Mouse (Mus musculus) megakaryocyte, adult 5-6 weeks (primary cell): ENCODE measurements at regions not wholly inside any gene's neighbourhood (a gene's known extent, or its start where the extent isn't known, plus 50 kb on each side); places are given as distances from the start of the nearest gene placed in this dataset.
A peak's percentile ranks its signal among the peaks of the same experiment; 100 is the strongest.

ENCODE experiments used
- ATAC-seq: 2 replicates; pipeline ENCODE4 v1.8.0; 2016; ENCODE audit warnings: mild to moderate bottlenecking, inconsistent platforms; ENCODE audit not compliant: poor library complexity, severe bottlenecking

DNA sequence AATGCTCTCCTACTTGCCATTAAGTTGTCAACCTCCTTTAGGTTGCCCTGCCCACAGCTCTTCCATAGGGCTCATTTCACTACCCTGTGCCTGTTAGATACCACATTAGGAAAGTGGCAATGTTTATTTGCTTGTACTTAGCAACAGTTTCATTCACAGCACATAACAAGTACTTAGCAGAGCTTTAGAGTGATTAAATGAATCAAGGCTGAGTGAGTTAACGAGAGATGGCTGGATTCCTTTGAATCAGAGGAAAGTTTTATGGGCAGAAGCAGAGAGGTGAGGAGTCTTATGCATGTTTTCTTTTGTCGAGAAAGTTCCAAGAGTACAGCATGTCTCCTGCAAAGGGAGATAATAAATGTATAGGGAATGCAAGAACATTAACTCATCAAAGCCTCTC, 60.5 kb downstream of the Ptgs2 start:
- no peak for ATAC-seq

GRCm38 (mm10) chr1:150164890-150165596, 65.2 kb downstream of the Ptgs2 start:
- ATAC-seq: peak; percentile 80

GRCm38 (mm10) chr1:150165597-150165973, 65.8 kb downstream of the Ptgs2 start:
- ATAC-seq: peak; percentile 43

DNA sequence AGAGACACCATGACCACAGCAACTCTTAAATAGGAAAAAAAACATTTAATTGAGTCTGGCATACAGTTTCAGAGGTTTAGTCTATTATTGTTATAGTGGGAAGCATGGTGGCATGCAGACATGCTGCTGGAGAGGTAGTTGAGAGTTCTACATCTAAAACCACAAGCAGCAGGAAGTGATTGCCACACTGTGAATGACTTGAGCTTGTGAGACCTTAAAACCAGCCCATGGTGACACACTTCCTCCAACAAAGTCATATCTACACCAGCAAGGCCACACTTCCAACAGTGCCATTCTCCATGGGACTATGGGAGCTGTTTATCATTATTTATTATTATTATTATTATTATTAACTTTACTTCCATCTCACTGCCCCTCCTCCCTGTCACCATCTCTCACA, 67.3 kb downstream of the Ptgs2 start:
- peak; percentile 67 for ATAC-seq

- peak; percentile 93 for ATAC-seq
These were observed 74.4 kb downstream of the Ptgs2 start for GRCm38 (mm10) chr1:150174204-150174603.

- no peak for ATAC-seq
These were observed 77.4 kb downstream of the Ptgs2 start for GRCm38 (mm10) chr1:150177029-150177740.

GRCm38 (mm10) chr1:150202022-150202421, 102.2 kb downstream of the Ptgs2 start:
- ATAC-seq: peak; percentile 72; the same call in 1 of the 2 replicates

- ATAC-seq: no peak
These were observed 106.8 kb upstream of the Pdc start for GRCm38 (mm10) chr1:150212454-150212853.

GRCm38 (mm10) chr1:150216672-150217071, 102.5 kb upstream of the Pdc start:
- no peak for ATAC-seq

- no peak for ATAC-seq
These were observed 100.4 kb upstream of the Pdc start for GRCm38 (mm10) chr1:150218802-150219201.

DNA sequence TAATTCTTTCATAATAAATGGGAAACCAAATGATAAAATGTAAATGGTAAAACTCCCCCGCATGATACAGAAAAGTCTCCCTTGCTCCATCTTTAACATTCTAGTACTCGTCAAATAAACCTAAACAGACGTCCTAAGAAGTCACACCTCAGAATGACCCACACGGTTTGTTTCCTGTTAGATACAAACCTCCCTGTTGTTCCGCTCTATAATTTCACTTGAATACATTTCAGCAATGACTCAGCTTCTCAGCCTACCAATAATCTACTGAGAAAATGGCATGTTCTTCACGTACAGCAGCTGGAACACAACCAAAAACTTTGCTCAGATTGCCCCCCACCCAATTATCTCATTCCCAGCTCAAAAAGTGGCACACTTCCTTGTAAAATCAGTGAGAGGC, 93.7 kb upstream of the Pdc start:
- no peak for ATAC-seq

DNA sequence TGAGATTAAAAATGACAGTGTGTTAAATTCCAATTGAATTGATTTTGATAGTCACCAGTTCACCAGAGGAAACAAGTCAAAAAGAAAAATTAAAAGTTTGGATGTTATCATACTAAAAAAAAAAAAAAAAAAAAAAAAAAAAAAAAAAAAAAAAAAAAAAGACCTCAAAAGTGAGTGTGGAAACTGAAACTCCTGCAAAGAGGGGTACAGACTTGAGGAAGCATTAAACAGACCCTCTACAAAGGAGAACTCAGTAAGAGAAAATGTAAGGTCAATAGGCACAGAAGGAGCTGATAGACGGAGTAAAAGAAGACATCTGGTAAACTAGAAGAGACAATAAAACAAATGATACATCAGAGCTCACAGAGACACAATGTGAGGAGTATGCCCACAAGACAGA, 79.7 kb upstream of the Pdc start:
- ATAC-seq: 0 out of 2 replicates have a peak, but pooled peaks have one; percentile 30

DNA sequence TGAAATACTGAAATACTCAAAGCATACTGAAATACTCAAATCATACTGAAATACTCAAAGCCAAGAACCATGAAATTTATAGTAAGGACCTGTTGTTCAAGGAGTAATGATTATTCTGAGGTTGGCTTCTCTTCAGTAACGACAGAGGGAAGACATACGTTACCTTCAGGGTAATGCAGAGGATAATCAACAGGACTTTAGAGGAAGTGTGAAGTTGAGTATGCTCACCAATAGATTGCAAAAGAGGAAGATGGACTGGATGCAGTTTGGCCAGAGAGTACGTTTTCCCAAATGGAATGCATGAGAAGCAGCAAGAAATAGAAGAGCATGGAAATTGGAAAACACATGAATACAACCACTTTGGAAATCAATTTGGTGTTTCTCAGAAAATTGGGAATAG, 79.1 kb upstream of the Pdc start:
- ATAC-seq: peak; percentile 75

DNA sequence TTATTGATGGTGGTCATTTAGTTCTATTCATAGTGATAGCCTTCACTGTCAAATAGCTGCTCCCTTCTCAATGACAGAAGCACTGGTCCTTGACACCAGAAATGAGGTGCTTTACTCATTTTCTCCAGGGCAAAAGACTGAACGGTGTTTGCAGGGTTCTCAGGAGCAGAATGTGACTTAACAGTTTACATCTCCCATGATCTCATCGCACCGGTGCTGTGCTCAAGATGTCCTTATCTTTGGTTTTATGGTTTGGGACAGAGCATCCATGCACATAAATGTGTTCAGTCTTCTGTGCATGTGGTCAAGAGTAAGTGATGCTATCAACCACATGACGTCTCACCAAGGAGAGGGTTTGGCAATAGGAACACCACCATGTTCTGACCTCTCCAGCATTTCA, 78.1 kb upstream of the Pdc start:
- ATAC-seq: 0 out of 2 replicates have a peak, but pooled peaks have one; percentile 10

DNA sequence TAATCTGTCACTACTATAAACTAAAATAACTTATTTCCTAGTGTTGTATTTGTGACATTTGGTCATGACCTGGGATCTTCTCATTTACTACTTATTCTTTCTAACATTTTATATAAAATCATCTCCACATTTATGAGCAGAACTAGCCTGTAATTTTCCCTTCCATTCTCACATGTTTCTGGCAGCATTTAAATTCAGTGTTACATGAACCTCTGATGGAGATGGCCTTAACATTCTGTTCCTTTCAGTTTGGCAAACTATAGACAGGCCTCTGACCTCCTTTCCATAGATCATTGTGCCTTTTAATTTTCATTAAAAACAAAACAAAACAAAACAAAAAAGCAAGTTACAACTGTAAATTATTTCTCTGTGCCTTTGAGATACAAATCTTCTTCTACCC, 77.1 kb upstream of the Pdc start:
- ATAC-seq: no peak

DNA sequence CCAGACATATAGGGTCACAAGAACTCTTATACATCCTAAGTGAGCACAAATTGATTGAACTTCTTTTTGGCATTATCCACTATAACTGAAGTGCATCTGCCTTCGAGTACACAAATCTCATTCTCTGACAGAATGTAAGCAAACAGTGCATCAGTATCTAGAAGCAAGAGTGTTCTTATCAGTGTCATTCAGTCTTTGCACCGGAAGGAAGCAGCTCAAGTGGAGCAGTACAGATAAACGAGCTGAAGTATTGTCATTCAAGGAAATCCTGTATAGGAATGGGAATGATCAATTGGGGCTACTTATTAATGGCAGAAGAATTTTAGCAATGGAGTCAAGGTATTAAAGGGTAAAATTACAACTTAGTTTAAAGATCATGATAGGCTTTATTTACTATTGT, 74.3 kb upstream of the Pdc start:
- ATAC-seq: no peak

- ATAC-seq: no peak
These were observed 67.8 kb upstream of the Pdc start for GRCm38 (mm10) chr1:150251422-150251821.

DNA sequence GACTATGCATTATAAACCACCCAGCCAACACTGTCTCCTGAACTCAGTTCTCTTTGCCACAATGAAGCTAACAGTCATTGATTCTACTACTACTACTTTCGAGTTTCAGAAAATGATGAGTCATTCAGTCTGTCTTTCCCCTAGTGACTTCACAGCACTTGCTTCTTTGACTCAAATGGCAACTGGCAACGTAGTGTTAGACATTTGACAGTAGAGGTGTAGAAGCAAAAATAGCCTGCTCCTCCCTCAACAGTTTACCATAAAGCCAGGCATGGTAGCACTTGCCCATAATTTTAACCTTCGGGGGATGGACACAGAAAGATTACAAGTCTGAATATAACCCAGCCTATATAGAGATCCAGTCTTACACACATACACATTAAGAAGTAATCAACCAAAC, 67.3 kb upstream of the Pdc start:
- ATAC-seq: 0 out of 2 replicates have a peak, but pooled peaks have one; percentile 11

GRCm38 (mm10) chr1:150257596-150257995, 61.6 kb upstream of the Pdc start:
- ATAC-seq: 0 out of 2 replicates have a peak, but pooled peaks have one; percentile 35

DNA sequence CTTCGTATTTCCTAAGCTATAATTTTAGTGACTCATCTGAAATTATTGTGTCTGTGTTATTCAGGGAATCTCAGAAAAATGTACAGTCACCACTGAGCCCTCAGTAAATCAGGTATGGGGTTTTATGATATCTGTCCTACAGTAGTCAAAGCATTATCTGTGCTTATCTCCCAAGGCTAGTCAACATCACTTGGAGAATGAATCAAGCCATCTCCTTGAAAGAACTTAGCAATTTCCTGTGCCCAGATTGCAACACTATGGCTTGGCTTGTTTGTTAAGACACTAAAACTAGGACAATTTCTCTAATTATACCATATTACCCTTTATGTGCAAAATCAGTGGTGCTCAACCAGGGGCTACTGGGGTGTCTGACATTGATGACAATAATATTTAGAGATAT, 58.9 kb upstream of the Pdc start:
- ATAC-seq: no peak

DNA sequence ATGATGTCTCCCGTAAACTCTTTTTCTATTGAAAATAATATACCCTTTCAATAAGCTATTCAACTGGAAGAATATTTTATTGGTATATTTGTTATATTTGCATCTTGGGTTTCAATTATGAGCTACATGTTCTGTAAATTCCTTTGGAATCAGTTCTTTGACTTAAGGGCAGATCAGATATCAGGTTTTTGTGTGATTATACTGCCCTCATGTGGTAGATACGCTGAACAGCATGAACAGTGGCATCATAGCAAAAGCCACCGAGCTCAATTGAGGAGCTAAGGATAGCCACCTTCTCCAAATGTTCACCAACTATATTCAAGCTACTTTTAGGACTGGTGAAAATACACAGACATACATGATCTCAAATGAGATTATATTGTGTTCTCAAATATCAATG, 52.7 kb upstream of the Pdc start:
- ATAC-seq: peak; percentile 96

- no peak for ATAC-seq
These were observed 52.2 kb upstream of the Pdc start for GRCm38 (mm10) chr1:150267003-150267402.
